Mouse (Mus musculus) spleen, adult 2 months (tissue): ENCODE measurements around the gene Gm20388.

ENCODE experiments used
- CTCF ChIP-seq: fragments of 200-500 bp; IDR thresholded peaks from 2 replicates; pipeline ENCODE4 v1.5.1; 2011; ENCODE audit warnings: mild to moderate bottlenecking, inconsistent platforms; ENCODE audit not compliant: insufficient read depth, insufficient read length, insufficient replicate concordance; ENCODE audit errors: extremely low read depth
- POLR2A ChIP-seq: fragments of 200-500 bp; IDR thresholded peaks from 2 replicates; pipeline ENCODE4 v1.6.1; 2011; ENCODE audit warnings: low read depth, low read length, inconsistent platforms

- no peak for TF ChIP-seq CTCF
- no peak for TF ChIP-seq POLR2A
These were observed 935.4 kb downstream of the Gm20388 start for GRCm38 (mm10) chr8:120846018-120846417.
